Mouse (Mus musculus) lung, embryonic 15.5 days (tissue): Measurements from ENCODE around the gene Vwce. TPM values are rescaled to one million over a fixed set of nuclear protein-coding genes. Genes with fewer than 3 reads are reported as not detected.

Experiments used
- ATAC-seq: fragments of 200-750 bp; cut with Nextera tagmentation; 2 replicates; pipeline ENCODE4 v1.8.0; 2017; ENCODE audit warnings: moderate number of reproducible peaks, borderline replicate concordance; ENCODE audit not compliant: low FRiP score, low TSS enrichment; ENCODE audit errors: extremely low read depth
- H3K27ac ChIP-seq: fragments of 300-500 bp; sonication (generic); 2 replicates; pipeline ENCODE4 v1.5.1; 2015; ENCODE audit warnings: moderate library complexity, mild to moderate bottlenecking, inconsistent platforms
- H3K27me3 ChIP-seq: fragments of 300-500 bp; sonication (generic); 2 replicates; pipeline ENCODE4 v1.6.1; 2015; ENCODE audit warnings: inconsistent platforms
- H3K36me3 ChIP-seq: fragments of 300-500 bp; sonication (generic); 2 replicates; pipeline ENCODE4 v1.6.1; 2015; ENCODE audit warnings: inconsistent platforms
- H3K4me1 ChIP-seq: fragments of 300-500 bp; sonication (generic); 2 replicates; pipeline ENCODE4 v1.6.1; 2015; ENCODE audit warnings: inconsistent platforms
- H3K4me2 ChIP-seq: fragments of 300-500 bp; sonication (generic); 2 replicates; pipeline ENCODE4 v1.6.1; 2015; ENCODE audit warnings: inconsistent platforms, mild to moderate bottlenecking, moderate library complexity
- H3K4me3 ChIP-seq: fragments of 300-500 bp; sonication (generic); 2 replicates; pipeline ENCODE4 v1.5.1; 2015; ENCODE audit warnings: mild to moderate bottlenecking, inconsistent platforms
- H3K9ac ChIP-seq: fragments of 300-500 bp; sonication (generic); 2 replicates; pipeline ENCODE4 v1.6.1; 2015; ENCODE audit warnings: inconsistent platforms
- H3K9me3 ChIP-seq: fragments of 300-500 bp; sonication (generic); 2 replicates; pipeline ENCODE4 v1.6.1; 2016; ENCODE audit warnings: inconsistent platforms
- WGBS: fragments of 180-500 bp; shearing (Covaris S2); methylation state at CpG from one replicate; pipeline ENCODE4 v1.1.7; 2015; 5-methylcytosine and 5-hydroxymethylcytosine counted together
- polyA plus RNA-seq: library from polyadenylated mRNA; unstranded; fragments of >200 nt; fragmentation: Nextera tagmentation; extraction: Ambion mirVana; gene quantifications from 2 replicates; pipeline ENCODE4 v1.2.1, GENCODE M21; 2015

The Vwce gene
- polyA plus RNA-seq, 1 experiment from 2014 or later: 1.3 TPM

GRCm38 (mm10) chr19:10603660-10604523, 30.1 kb upstream of the Vwce start:
- Histone ChIP-seq H3K27me3 (no peaks in the 10 kb centered on the region), H3K4me3 (no peak overlapping the region), H3K27ac (peak overlapping the region; percentile 94), H3K4me1 (peaks cover 45% of the 10 kb centered on the region), H3K4me2 (no peak overlapping the region; the same call in 1 of the 2 replicates), H3K36me3 (peaks cover 13% of the 10 kb centered on the region), H3K9me3 (no peaks in the 10 kb centered on the region), H3K9ac (peak overlapping the region; percentile 95; the same call in 1 of the 2 replicates)
- no peak for ATAC-seq
- WGBS: 82% methylated on average over 18 of the region's 18 CpGs

GRCm38 (mm10) chr19:10604534-10604933, 29.5 kb upstream of the Vwce start:
- peak overlapping the region; percentile 95 for H3K9ac ChIP-seq
- H3K27me3 ChIP-seq: no peaks in the 10 kb centered on the region
- peak overlapping the region; percentile 94 for H3K27ac ChIP-seq
- H3K4me1 ChIP-seq: peaks cover 45% of the 10 kb centered on the region
- H3K4me3 ChIP-seq: peak overlapping the region; percentile 98
- peak overlapping the region; percentile 78 for H3K4me2 ChIP-seq
- no peak for ATAC-seq
- H3K36me3 ChIP-seq: peaks cover 18% of the 10 kb centered on the region
- WGBS: 31% methylated on average over 3 of the region's 3 CpGs
- H3K9me3 ChIP-seq: no peaks in the 10 kb centered on the region

- H3K9me3 ChIP-seq: no peaks in the 10 kb centered on the region
- H3K4me3 ChIP-seq: peak within 1 kb of the TSS; percentile 98
- H3K27me3 ChIP-seq: no peaks in the 10 kb centered on the region
- peak within 1 kb of the TSS; percentile 95 for H3K9ac ChIP-seq
- H3K36me3 ChIP-seq: peaks cover 26% of the 10 kb centered on the region
- H3K4me2 ChIP-seq: peak within 1 kb of the TSS; percentile 78
- ATAC-seq: peak; percentile 97
- whole genome bisulfite sequencing: under 1% methylated on average over 49 of the region's 49 CpGs
- peak within 1 kb of the TSS; percentile 94 for H3K27ac ChIP-seq
- peaks cover 45% of the 10 kb centered on the region for H3K4me1 ChIP-seq
Measured at GRCm38 (mm10) chr19:10605293-10605900, 28.6 kb upstream of the Vwce start, which contains the start of the genes Ddb1 and Tkfc. Gene Ddb1 (plus strand): TSS chr19:10605327. Gene Tkfc (minus strand): TSS chr19:10605654.

GRCm38 (mm10) chr19:10605901-10606622, 28.0 kb upstream of the Vwce start:
- Histone ChIP-seq H3K9me3 (no peaks in the 10 kb centered on the region), H3K9ac (peak overlapping the region; percentile 95), H3K4me2 (peak overlapping the region; percentile 78), H3K27me3 (no peaks in the 10 kb centered on the region), H3K4me3 (peak overlapping the region; percentile 98), H3K27ac (peak overlapping the region; percentile 90), H3K4me1 (peaks cover 45% of the 10 kb centered on the region), H3K36me3 (peaks cover 33% of the 10 kb centered on the region)
- peak; percentile 12; the same call in 1 of the 2 replicates for ATAC-seq
- 4% methylated on average over 20 of the region's 20 CpGs for WGBS

- no peak overlapping the region for H3K9ac ChIP-seq
- 69% methylated on average over 5 of the region's 5 CpGs for WGBS
Measured at GRCm38 (mm10) chr19:10608573-10609240, 25.3 kb upstream of the Vwce start.

GRCm38 (mm10) chr19:10634872-10635318, 882 bp downstream of the Vwce start:
- Histone ChIP-seq H3K27ac (no peak overlapping the region), H3K4me2 (peak overlapping the region; percentile 85), H3K27me3 (no peaks in the 10 kb centered on the region; the same call in 1 of the 2 replicates), H3K4me1 (peaks cover 18% of the 10 kb centered on the region), H3K4me3 (peak overlapping the region; percentile 38), H3K36me3 (peaks cover 10% of the 10 kb centered on the region), H3K9ac (peak overlapping the region; percentile 44), H3K9me3 (no peaks in the 10 kb centered on the region)
- WGBS: 5% methylated on average over 21 of the region's 21 CpGs
- ATAC-seq: peak; percentile 80

More at GRCm38 (mm10) chr19:10608573-10609240, 25.3 kb upstream of the Vwce start:
- H3K4me2 ChIP-seq: no peak overlapping the region
- no peak overlapping the region for H3K27ac ChIP-seq
- H3K27me3 ChIP-seq: no peaks in the 10 kb centered on the region
- H3K4me3 ChIP-seq: no peak overlapping the region
- H3K36me3 ChIP-seq: peaks cover 59% of the 10 kb centered on the region
- H3K9me3 ChIP-seq: no peaks in the 10 kb centered on the region
- no peak for ATAC-seq
- peaks cover 31% of the 10 kb centered on the region for H3K4me1 ChIP-seq

- H3K36me3 ChIP-seq: no peaks in the 10 kb centered on the region
- no peak overlapping the region for H3K27ac ChIP-seq
- no peak overlapping the region for H3K4me3 ChIP-seq
- peaks cover 18% of the 10 kb centered on the region for H3K4me1 ChIP-seq
- no peak overlapping the region for H3K9ac ChIP-seq
- no peaks in the 10 kb centered on the region; the same call in 1 of the 2 replicates for H3K27me3 ChIP-seq
- no peak for ATAC-seq
- H3K9me3 ChIP-seq: no peaks in the 10 kb centered on the region
- 34% methylated on average over 7 of the region's 7 CpGs for WGBS
- H3K4me2 ChIP-seq: no peak overlapping the region
Measured at GRCm38 (mm10) chr19:10637840-10638239, 3.8 kb downstream of the Vwce start.

GRCm38 (mm10) chr19:10640080-10640479, 6.1 kb downstream of the Vwce start:
- no peak overlapping the region for H3K4me3 ChIP-seq
- H3K27ac ChIP-seq: no peak overlapping the region
- H3K4me2 ChIP-seq: no peak overlapping the region
- no peaks in the 10 kb centered on the region for H3K9me3 ChIP-seq
- peaks cover 3% of the 10 kb centered on the region for H3K4me1 ChIP-seq
- H3K9ac ChIP-seq: no peak overlapping the region
- no peak for ATAC-seq
- H3K36me3 ChIP-seq: no peaks in the 10 kb centered on the region
- 3% methylated on average over 5 of the region's 5 CpGs for WGBS
- no peaks in the 10 kb centered on the region; the same call in 1 of the 2 replicates for H3K27me3 ChIP-seq

- no peak overlapping the region for H3K4me3 ChIP-seq
- H3K4me1 ChIP-seq: no peaks in the 10 kb centered on the region
- H3K9me3 ChIP-seq: no peaks in the 10 kb centered on the region
- no peaks in the 10 kb centered on the region for H3K27me3 ChIP-seq
- H3K36me3 ChIP-seq: no peaks in the 10 kb centered on the region
- no peak overlapping the region for H3K27ac ChIP-seq
- H3K9ac ChIP-seq: no peak overlapping the region
- no peak overlapping the region for H3K4me2 ChIP-seq
- 44% methylated on average over 13 of the region's 13 CpGs for WGBS
- no peak for ATAC-seq
Measured at GRCm38 (mm10) chr19:10640589-10641378, 6.8 kb downstream of the Vwce start.

- 79% methylated on average over 2 of the region's 2 CpGs for WGBS
- no peak overlapping the region for H3K4me2 ChIP-seq
- ATAC-seq: no peak
- H3K27ac ChIP-seq: no peak overlapping the region
- no peaks in the 10 kb centered on the region for H3K4me1 ChIP-seq
- H3K27me3 ChIP-seq: no peaks in the 10 kb centered on the region
- H3K9me3 ChIP-seq: no peaks in the 10 kb centered on the region
- H3K4me3 ChIP-seq: no peak overlapping the region
- H3K9ac ChIP-seq: no peak overlapping the region
- H3K36me3 ChIP-seq: no peaks in the 10 kb centered on the region
Measured at GRCm38 (mm10) chr19:10645616-10646015, 11.6 kb downstream of the Vwce start.
